Mouse (Mus musculus): Measurements from ENCODE around the gene Suds3.

GRCm38 (mm10) chr5:117127051-117127450 is 11.1 kb upstream of the Suds3 start:
- no peak for TF ChIP-seq CTCF (IDR thresholded peaks at IDR 0.05; ENCODE audit: low read depth)
- no peak for TF ChIP-seq EP300 (IDR thresholded peaks at IDR 0.05; ENCODE audit: low read depth)
